Mouse (Mus musculus): ENCODE results near the gene Sprr2k.

DNA sequence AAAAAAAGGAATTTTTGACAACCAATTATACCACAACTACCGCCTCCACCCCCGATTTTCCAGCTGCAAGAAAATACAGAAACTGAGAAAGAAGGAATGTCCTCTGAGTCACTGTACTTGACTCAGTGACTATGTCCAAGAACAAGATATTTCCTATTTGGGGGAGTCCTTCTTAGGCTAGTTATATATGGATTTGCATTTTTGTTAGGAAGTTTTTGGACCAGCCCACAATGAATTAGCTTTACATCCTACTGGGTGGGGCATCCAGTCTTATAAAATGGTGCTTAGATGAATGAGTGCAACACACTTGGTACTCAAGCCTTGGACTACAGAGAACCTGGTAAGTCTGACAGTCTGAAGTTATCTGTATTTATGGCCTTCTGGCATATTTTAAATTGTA, at the start of gene Sprr2k:
- TF ChIP-seq CTCF (IDR thresholded peaks at IDR 0.05; ENCODE audit: extremely low read depth, insufficient read length, insufficient replicate concordance, low read depth, low read length) (no peak), POLR2A (IDR thresholded peaks at IDR 0.05; ENCODE audit: low read depth, low read length) (no peak)

Measured in small intestine, adult 2 months (tissue).